Mouse (Mus musculus) ES-E14 (cell line): Measurements from ENCODE around the gene Samm50.

Experiments
- CHD2 ChIP-seq: IDR thresholded peaks from 2 replicates; pipeline ENCODE4 v1.6.1; 2014; ENCODE audit warnings: mild to moderate bottlenecking, low read depth, low read length, inconsistent platforms
- HCFC1 ChIP-seq: IDR thresholded peaks from 2 replicates; pipeline ENCODE4 v1.6.1; 2012; ENCODE audit warnings: low read length, inconsistent platforms, borderline replicate concordance; ENCODE audit not compliant: insufficient read depth
- MAFK ChIP-seq: IDR thresholded peaks from 2 replicates; pipeline ENCODE4 v1.6.1; 2014; ENCODE audit warnings: mild to moderate bottlenecking, low read depth, low read length, inconsistent platforms; ENCODE audit not compliant: insufficient read depth

GRCm38 (mm10) chr15:84212031-84212755, 20.2 kb downstream of the Samm50 start:
- TF ChIP-seq HCFC1 (no peak), MAFK (no peak), CHD2 (no peak)
